Mouse (Mus musculus) embryonic stem cell, embryonic (primary cell): ENCODE measurements around the gene Ano1.

Experiments
- CTCF ChIA-PET, 4 experiments: fragments of 300-600 bp in 2 of 4; fragments of 350-600 bp in 2 of 4; sonication (Branson Sonifier 250); formaldehyde crosslinking; loops; one replicate each; lab custom pipeline; 2022; ENCODE audit warnings: inconsistent platforms in 2 of 4; lab: Charles Lee
- POLR2A ChIA-PET, 4 experiments: fragments of 300-600 bp in 2 of 4; fragments of 350-600 bp in 2 of 4; sonication (Branson Sonifier 250); formaldehyde crosslinking; loops; one replicate each; lab custom pipeline; 2022; ENCODE audit warnings: antibody characterized with exemption in 4 of 4, inconsistent platforms in 1 of 4; lab: Charles Lee

The Ano1 gene

GRCm38 (mm10) chr7:144634875-144635274 lies 116.9 kb downstream of the Ano1 start:
- CTCF ChIA-PET: interaction anchor here in 3 of 4 experiments (0.6 to 1.4 kb wide), 4 partner anchors 48 to 547 kb away, joined by 3 to 5 read pairs (median 4); no protein-coding TSS in a partner anchor
- POLR2A ChIA-PET: no interaction called here

- ChIA-PET POLR2A (no interaction called here), CTCF (interaction anchor here in 2 of 4 experiments (0.6 to 1.4 kb wide), 3 partner anchors 47 to 547 kb away, joined by 3 to 4 read pairs (median 3); no protein-coding TSS in a partner anchor)
Measured at GRCm38 (mm10) chr7:144634450-144634849, 117.3 kb downstream of the Ano1 start.

- POLR2A ChIA-PET: no interaction called here
- CTCF ChIA-PET: interaction anchor here in 1 of 4 experiments (1.7 kb wide), 1 partner anchor 451 kb away, joined by 3 read pairs; no protein-coding TSS in a partner anchor
Measured at GRCm38 (mm10) chr7:144632321-144632720, 119.5 kb downstream of the Ano1 start.

- CTCF ChIA-PET: interaction anchor here in 1 of 4 experiments (0.7 to 1.0 kb wide), 2 partner anchors 23 to 47 kb away, joined by 3 read pairs; no protein-coding TSS in a partner anchor
- POLR2A ChIA-PET: no interaction called here
Measured at GRCm38 (mm10) chr7:144630622-144631021, 121.2 kb downstream of the Ano1 start.

- ChIA-PET CTCF (interaction anchor here in 3 of 4 experiments (0.5 to 1.5 kb wide), 9 partner anchors 12 to 279 kb away, joined by 3 to 4 read pairs (median 3); no protein-coding TSS in a partner anchor), POLR2A (interaction anchor here in 2 of 4 experiments (0.6 to 2.0 kb wide), 7 partner anchors 9 to 229 kb away, joined by 3 to 5 read pairs (median 4); no protein-coding TSS in a partner anchor)
Measured at GRCm38 (mm10) chr7:144628334-144628915, 123.3 kb downstream of the Ano1 start.

- POLR2A ChIA-PET: interaction anchor here in 3 of 4 experiments (0.6 to 2.0 kb wide), 10 partner anchors 8 to 260 kb away, joined by 3 to 5 read pairs (median 3); no protein-coding TSS in a partner anchor
- CTCF ChIA-PET: interaction anchor here in 2 of 4 experiments (0.9 to 1.5 kb wide), 6 partner anchors 13 to 154 kb away, joined by 3 to 4 read pairs (median 3); no protein-coding TSS in a partner anchor
Measured at GRCm38 (mm10) chr7:144627606-144628333, 124.0 kb downstream of the Ano1 start.

GRCm38 (mm10) chr7:144626042-144626441 lies 125.7 kb downstream of the Ano1 start:
- ChIA-PET CTCF (interaction anchor here in 1 of 4 experiments (1.0 kb wide), 1 partner anchor 18 kb away, joined by 3 read pairs; no protein-coding TSS in a partner anchor), POLR2A (interaction anchor here in 1 of 4 experiments (0.6 kb wide), 1 partner anchor 393 kb away, joined by 4 read pairs; no protein-coding TSS in a partner anchor)

GRCm38 (mm10) chr7:144620721-144621681 lies 130.8 kb downstream of the Ano1 start:
- ChIA-PET CTCF (interaction anchor here (0.6 to 2.3 kb wide), 9 partner anchors 13 to 641 kb away, joined by 3 to 21 read pairs (median 4); no protein-coding TSS in a partner anchor), POLR2A (interaction anchor here in 3 of 4 experiments (0.6 to 1.3 kb wide), 4 partner anchors 9 to 361 kb away, joined by 3 to 5 read pairs (median 4); partner anchors contain the start of gene Fadd (in 1 of the 3))

- POLR2A ChIA-PET: interaction anchor here in 3 of 4 experiments (0.6 to 1.3 kb wide), 4 partner anchors 9 to 362 kb away, joined by 3 to 5 read pairs (median 4); partner anchors contain the start of gene Fadd (in 1 of the 3)
- CTCF ChIA-PET: interaction anchor here (0.6 to 2.3 kb wide), 6 partner anchors 13 to 640 kb away, joined by 3 to 21 read pairs (median 4); no protein-coding TSS in a partner anchor
Measured at GRCm38 (mm10) chr7:144620315-144620714, 131.5 kb downstream of the Ano1 start.

GRCm38 (mm10) chr7:144615343-144615742 lies 136.4 kb downstream of the Ano1 start:
- ChIA-PET CTCF (interaction anchor here in 1 of 4 experiments (1.5 kb wide), 1 partner anchor 28 kb away, joined by 4 read pairs; no protein-coding TSS in a partner anchor), POLR2A (interaction anchor here in 1 of 4 experiments (0.5 kb wide), 1 partner anchor 219 kb away, joined by 3 read pairs; no protein-coding TSS in a partner anchor)

GRCm38 (mm10) chr7:144612829-144613228 lies 138.9 kb downstream of the Ano1 start:
- CTCF ChIA-PET: interaction anchor here in 1 of 4 experiments (1.5 kb wide), 1 partner anchor 84 kb away, joined by 4 read pairs; no protein-coding TSS in a partner anchor
- POLR2A ChIA-PET: no interaction called here

- POLR2A ChIA-PET: interaction anchor here in 2 of 4 experiments (0.6 to 1.4 kb wide), 2 partner anchors 16 to 86 kb away, joined by 3 to 4 read pairs; no protein-coding TSS in a partner anchor
- CTCF ChIA-PET: interaction anchor here in 2 of 4 experiments (1.5 to 1.7 kb wide), 2 partner anchors 25 to 84 kb away, joined by 4 to 5 read pairs; no protein-coding TSS in a partner anchor
Measured at GRCm38 (mm10) chr7:144612351-144612750, 139.4 kb downstream of the Ano1 start.

- POLR2A ChIA-PET: interaction anchor here in 2 of 4 experiments (0.6 to 1.4 kb wide), 3 partner anchors 9 to 87 kb away, joined by 3 to 4 read pairs (median 3); no protein-coding TSS in a partner anchor
- CTCF ChIA-PET: interaction anchor here in 2 of 4 experiments (1.5 to 1.7 kb wide), 2 partner anchors 24 to 85 kb away, joined by 4 to 5 read pairs; no protein-coding TSS in a partner anchor
Measured at GRCm38 (mm10) chr7:144611595-144611994, 140.2 kb downstream of the Ano1 start.

GRCm38 (mm10) chr7:144609568-144609967 lies 142.2 kb downstream of the Ano1 start:
- ChIA-PET POLR2A (interaction anchor here in 1 of 4 experiments (0.8 kb wide), 1 partner anchor 17 kb away, joined by 3 read pairs; no protein-coding TSS in a partner anchor), CTCF (interaction anchor here in 2 of 4 experiments (0.6 to 0.7 kb wide), 2 partner anchors 180 to 535 kb away, joined by 3 read pairs; no protein-coding TSS in a partner anchor)

GRCm38 (mm10) chr7:144607862-144608261 lies 143.9 kb downstream of the Ano1 start:
- ChIA-PET CTCF (interaction anchor here in 3 of 4 experiments (0.6 to 1.6 kb wide), 16 partner anchors 9 to 175 kb away, joined by 3 to 10 read pairs (median 3); no protein-coding TSS in a partner anchor), POLR2A (interaction anchor here in 1 of 4 experiments (0.6 to 1.6 kb wide), 2 partner anchors 14 to 851 kb away, joined by 3 read pairs; no protein-coding TSS in a partner anchor)

GRCm38 (mm10) chr7:144604735-144605134 lies 147.0 kb downstream of the Ano1 start:
- ChIA-PET POLR2A (no interaction called here), CTCF (interaction anchor here in 2 of 4 experiments (0.7 to 1.4 kb wide), 3 partner anchors 17 to 692 kb away, joined by 3 to 5 read pairs (median 3); no protein-coding TSS in a partner anchor)
